Comparison of ENCODE assay signal across 19 mouse cellular contexts in genomic region chr3:154321921-154322574, GRCm38 (mm10). TPM values are rescaled to one million over a fixed set of nuclear protein-coding genes. Genes with fewer than 3 reads are reported as not detected.
"Had no signal": no experiment of that assay in that cellular context is flagged by ENCODE, and none has a peak within 500 bp of the region (broad histone marks: within the 10 kb centered on the region; RNA-seq: fewer than 3 reads in every experiment).

No protein-coding gene starts in this region.

- H3K9ac ChIP-seq: limb, embryonic 12.5 days; liver, embryonic 14.5 days; midbrain, embryonic 12.5 days; neural tube, embryonic 13.5 days had no signal

- DNase-seq: kidney, adult 2 months; kidney, postnatal 36 days; lung, adult 18-20 months; lung, postnatal 10 days; lung, postnatal 4 days; retina, postnatal 1 day; right cerebral cortex, postnatal 4 days; spleen, adult 18-20 months; thymus, adult 18-20 months; thymus, postnatal 14 days had no signal

- H3K4me1 ChIP-seq: limb, embryonic 12.5 days; midbrain, embryonic 12.5 days; neural tube, embryonic 13.5 days had no signal

- H3K4me2 ChIP-seq: limb, embryonic 12.5 days; midbrain, embryonic 12.5 days; neural tube, embryonic 13.5 days had no signal

- H3K9me3 ChIP-seq: limb, embryonic 12.5 days; midbrain, embryonic 12.5 days; neural tube, embryonic 13.5 days had no signal

- H3K4me3 ChIP-seq: limb, embryonic 12.5 days; midbrain, embryonic 12.5 days; neural tube, embryonic 13.5 days had no signal

- ATAC-seq: midbrain, embryonic 16.5 days had no signal

- H3K36me3 ChIP-seq: limb, embryonic 12.5 days; midbrain, embryonic 12.5 days; neural tube, embryonic 13.5 days had no signal

- H3K27ac ChIP-seq: kidney, postnatal 0 days; limb, embryonic 12.5 days; liver, embryonic 14.5 days; midbrain, embryonic 12.5 days; neural tube, embryonic 13.5 days had no signal

RNA-seq across cellular contexts. Expression of gene Lhx8, which starts 8.4 kb away (rescaled TPM):
- polyA plus RNA-seq: kidney, postnatal 0 days; liver, adult 2 months; neural tube, embryonic 13.5 days; stomach, embryonic 14.5 days; urinary bladder, adult 2 months had no signal
